Mouse (Mus musculus) gastrocnemius, postnatal 10 days (tissue): Measurements from ENCODE around the gene Zfp874a. TPM values are rescaled to one million over a fixed set of nuclear protein-coding genes. Genes with fewer than 3 reads are reported as not detected.
"Not testable (repeated sequence)": the region's sequence is repeated elsewhere in the genome, so short reads cannot be mapped to it uniquely, and the experiment has no call there.

ENCODE experiments used
- DNase-seq: peaks from one replicate; pipeline ENCODE4 v3.0.0; 2021; ENCODE audit warnings: mixed read lengths
- long read RNA-seq, 2 experiments: library from polyadenylated mRNA; stranded (forward); transcript quantifications; one replicate each; pipeline ENCODE4 v2.0.0; 2021
- total RNA-seq, 2 experiments: library from RNA; stranded (reverse); gene quantifications; 2 replicates each; pipeline ENCODE4 v1.2.3; 2021

Zfp874a gene
- total RNA-seq, result 1 to 10 TPM; 3.9 to 4.1 TPM
- long read RNA-seq, experiment 1, partial matches to known transcripts, result 0 of 4 reads
- long read RNA-seq, experiment 1, other reads (novel, unspliced or antisense), result 1 of 4 reads
- long read RNA-seq, experiment 2, partial matches to known transcripts, result 0 of 1 reads
- long read RNA-seq, experiment 2, other reads (novel, unspliced or antisense), result 1 of 1 reads

DNA sequence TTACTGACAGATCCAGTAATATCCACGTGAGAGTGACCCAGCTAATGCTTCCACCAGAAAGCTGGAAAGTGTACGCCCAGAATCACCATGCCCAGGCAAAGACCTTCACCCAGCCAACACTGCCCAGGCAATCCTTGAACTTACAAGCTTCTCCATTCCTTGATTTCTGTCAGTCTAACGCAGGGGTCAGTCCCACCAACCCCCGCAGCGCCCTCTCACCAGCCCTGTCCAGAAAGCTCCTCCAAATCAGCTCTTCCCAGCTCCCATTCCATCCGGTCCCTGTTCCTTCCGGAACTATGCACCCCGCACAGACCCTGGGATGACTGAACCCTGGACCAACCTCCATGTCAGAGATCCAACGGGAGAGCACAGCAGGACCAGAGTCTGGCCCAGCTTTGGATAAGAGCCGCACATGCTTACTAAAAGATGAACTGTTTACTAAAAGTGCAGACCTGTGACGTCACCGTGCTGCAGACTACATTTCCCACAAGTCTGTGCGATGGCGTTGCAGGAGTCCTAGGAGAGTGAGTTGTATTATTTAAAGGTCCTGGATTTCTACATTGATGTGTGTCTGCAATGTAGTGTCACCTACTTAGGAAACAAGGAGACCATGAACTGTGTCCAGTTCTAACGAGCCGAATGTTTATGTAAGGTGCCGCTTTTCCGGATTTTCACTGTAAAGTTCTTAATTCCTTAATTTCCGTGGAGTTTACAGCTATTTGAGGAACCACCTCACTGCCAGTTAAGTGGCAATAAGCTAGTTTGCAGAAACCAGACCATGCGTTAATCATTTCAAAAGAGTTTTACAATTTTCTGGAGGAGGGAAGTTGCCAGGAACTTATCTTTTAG is at the start of gene Zfp874a:
TSS of gene Zfp874a (minus strand) at position 453 of the 849 bp plus-strand sequence.
- DNase-seq, result peak; percentile 77

DNA sequence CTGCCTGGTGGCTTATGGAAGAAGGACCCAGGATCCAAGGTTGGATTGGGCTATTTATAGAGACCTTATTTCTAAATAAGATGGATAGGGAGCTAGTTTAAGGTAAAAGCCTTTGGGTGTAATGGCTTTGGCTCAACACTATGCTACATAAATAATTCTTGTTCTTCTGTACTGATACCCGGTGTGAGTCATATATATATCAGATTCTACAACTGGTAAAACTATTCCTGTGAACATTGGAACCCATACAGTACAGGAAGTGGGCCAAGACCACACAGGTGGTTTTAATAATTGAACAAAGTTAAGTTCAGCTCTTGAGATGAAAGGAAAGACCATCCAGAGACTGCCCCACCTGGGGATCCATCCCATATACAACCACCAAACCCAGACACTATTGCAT is 49.5 kb upstream of the Zfp874a start:
- no peak for DNase-seq

DNA sequence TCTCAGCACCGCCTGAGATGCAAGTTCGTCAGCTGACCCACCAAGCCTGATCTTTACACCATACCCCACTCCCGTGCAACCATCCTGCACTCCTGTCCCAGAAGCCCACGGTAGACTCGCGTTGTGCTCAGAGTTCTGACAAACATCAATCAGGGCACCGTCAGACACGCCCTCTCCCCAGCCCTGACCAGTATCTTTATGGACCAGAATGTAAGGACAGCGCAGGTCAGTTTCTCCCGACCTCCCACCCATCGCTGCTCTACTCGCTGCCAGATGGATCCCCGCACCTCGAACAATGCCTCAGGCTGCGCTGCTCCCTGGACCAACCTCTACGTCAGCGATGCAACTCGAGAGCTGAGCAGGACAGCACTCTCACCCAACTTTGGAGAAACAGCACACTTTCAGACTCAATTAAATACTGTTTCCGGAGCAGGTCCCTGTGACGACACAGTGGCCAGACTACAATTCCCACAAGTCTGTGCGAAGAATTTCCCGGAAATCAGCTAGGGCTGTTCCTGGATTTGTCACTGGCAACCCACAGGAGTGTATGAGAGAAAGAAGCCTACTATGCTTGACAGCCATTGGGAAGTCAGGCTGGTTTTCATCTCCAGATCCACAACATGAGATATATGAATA is 48.8 kb upstream of the Zfp874a start, which contains the start of gene Zfp58:
TSS of gene Zfp58 (minus strand) at position 472 of the 636 bp plus-strand sequence.
- peak; percentile 64 for DNase-seq

GRCm38 (mm10) chr13:67495631-67496030 is 44.2 kb upstream of the Zfp874a start:
- no peak for DNase-seq

DNA sequence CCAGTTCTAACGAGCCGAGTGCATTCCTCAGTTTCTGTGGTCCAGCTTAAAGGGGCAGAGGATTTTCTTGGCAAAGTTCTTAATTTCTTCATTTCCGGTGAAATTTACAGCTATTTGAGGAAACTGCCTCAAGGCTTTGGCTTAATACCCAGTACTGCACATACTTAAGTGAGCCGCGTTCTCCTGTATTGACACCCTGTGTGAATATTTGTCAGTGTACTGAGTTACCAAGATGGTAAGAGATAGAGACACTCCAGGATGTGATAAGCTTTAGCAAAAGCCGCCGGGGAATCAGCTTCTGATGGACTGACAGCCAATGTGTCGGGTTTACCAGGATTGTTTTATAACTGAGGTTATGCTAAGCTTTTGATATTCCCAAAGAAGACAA is 33.0 kb upstream of the Zfp874a start:
- DNase-seq, result no peak

GRCm38 (mm10) chr13:67483625-67484423 is 32.4 kb upstream of the Zfp874a start, which contains the start of gene Zfp874b:
Gene Zfp874b, minus strand, starts transcription at chr13:67484258.
- peak; percentile 69 for DNase-seq

- no peak for DNase-seq
Measured at GRCm38 (mm10) chr13:67481528-67481927, 30.1 kb upstream of the Zfp874a start.

- DNase-seq, result no peak
Measured at GRCm38 (mm10) chr13:67469274-67469673, 17.9 kb upstream of the Zfp874a start.

GRCm38 (mm10) chr13:67463506-67464185 is 12.2 kb upstream of the Zfp874a start:
- DNase-seq, result not testable (repeated sequence)

DNA sequence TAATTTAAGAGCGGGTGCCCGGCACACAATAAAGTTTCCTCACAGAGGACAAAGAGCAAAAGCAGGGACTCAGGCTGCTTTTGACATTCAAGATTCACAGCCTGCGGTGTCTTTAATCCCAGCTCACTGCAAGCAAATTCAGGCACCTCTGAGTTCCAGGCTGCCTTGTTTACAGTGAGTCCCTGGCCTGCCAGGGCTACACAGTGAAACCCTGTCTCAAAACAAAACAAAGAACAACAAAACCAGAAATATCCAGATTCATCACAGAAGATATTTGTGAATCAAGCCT is 541 bp upstream of the Zfp874a start:
- no peak for DNase-seq

DNA sequence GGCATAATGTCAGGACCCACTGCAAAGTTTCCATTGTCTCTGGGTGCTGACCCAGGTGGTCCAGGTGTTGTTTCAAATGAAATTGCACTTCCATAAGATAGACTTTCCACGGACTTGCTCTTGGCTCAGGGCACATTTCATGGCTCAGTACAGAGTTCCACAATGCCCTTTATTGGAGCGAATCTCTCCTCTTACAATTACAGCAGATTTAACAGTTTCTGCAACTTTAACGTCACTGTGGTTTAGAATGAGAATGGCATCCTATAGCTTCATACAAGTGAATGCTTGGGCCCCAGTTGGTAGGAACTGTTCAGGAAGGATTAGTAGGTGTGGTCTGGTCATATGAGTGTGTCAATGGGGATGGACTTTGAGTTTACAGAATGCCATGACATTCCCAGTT is 14.3 kb downstream of the Zfp874a start:
- DNase-seq, result not testable (repeated sequence)

DNA sequence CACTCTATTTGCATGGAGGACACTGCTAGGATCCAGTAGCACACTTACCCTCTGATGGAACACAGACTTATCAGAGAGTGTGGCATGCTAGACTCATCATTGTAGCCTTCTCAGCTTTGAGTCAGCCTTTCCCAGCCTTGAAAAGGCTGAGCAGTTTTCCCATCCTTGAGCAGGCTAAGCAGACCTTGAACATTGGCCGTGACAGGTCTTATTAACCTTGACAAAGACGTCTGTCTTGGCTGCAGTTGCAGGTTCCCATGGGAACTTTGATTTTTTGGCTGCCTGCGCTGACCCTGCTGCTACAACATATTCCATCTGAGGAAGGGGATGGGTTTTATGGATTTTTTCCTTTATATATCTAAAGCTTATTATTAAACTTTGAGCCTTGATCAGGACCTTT is 23.3 kb downstream of the Zfp874a start:
- DNase-seq, result no peak

DNA sequence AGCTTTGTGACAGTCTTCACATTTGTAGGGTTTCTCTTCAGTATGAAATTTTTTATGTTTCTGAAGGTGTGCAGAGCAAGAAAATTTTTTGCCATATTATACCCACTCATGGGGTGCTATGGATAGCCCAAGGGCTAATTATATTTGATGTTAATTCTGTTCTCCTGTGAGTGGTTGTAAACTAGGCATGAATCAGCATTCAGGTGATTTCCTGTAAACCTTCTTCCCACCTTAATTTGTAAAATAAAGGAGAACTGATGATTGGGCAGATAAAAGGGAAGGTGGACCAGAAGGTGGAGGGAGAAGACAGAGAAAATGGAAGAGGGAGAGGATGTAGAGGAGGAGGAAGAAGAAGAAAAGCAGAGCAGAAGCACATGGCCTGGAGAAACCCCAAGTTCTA is 25.7 kb downstream of the Zfp874a start:
- DNase-seq, result not testable (repeated sequence)

- DNase-seq, result not testable (repeated sequence)
Measured at GRCm38 (mm10) chr13:67422532-67422931, 28.9 kb downstream of the Zfp874a start.

DNA sequence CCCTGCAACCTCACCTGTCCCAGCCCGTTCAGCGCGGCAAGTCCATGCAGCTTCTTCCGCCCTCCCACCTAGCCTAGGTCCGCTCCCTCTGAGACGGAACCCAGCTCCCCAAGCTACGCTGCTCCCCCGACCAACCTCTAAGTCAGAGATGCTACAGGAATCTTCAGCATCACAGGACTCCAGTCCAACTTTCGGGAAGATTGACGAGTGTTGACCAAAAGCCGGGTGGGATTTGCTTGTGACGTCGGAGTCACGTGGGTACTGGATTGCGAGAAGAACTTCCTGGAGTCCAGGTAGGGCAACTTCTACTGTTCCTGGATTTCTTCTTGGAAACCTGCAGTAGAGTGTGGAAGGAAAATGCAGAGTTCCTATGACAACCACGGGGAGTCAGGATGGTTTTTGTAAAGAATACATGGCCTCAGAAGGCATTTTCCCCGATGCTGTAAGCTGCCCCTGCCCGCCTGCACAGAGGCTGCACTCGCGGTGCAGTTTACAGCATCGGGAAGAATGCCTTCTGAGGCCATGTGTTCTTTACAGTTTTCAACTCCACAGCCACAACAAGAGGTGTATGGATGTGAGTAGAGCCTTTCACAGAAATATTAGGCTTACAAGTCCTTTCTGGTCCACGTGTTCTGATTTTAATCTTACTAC is 30.1 kb downstream of the Zfp874a start, which contains the start of gene Zfp459:
TSS of gene Zfp459 (minus strand) at position 212 of the 651 bp plus-strand sequence.
- no peak for DNase-seq

DNA sequence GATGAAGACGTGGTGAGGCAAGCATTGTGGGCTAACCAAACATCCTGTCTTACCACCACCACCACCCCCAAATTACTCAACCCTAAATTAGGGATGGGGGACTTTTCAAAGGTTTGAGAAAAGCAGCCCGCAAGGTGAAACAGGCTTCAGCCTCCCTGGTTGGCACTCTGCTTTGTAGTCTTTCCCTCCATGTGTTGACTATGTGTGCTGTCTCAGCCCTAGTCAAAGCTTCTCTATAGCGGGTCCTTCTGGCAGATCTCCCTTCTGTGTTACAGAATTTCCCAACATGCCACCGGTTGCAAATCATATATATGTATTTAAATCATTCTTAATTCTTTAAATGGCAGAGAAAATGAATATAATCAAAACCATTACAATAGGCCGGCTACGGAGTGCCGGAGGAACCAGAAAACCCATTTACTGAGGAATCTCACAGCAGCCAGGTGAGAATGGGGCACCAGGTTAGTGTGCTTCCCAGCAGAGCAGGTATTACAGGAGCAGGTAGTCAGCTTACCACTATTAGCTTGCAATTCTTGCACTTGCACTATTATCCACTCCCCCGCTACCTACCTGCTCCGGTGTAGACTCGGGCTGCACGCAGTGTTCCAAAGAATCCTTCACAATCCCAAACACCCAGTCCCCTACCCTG is 30.7 kb downstream of the Zfp874a start:
- DNase-seq, result no peak

DNA sequence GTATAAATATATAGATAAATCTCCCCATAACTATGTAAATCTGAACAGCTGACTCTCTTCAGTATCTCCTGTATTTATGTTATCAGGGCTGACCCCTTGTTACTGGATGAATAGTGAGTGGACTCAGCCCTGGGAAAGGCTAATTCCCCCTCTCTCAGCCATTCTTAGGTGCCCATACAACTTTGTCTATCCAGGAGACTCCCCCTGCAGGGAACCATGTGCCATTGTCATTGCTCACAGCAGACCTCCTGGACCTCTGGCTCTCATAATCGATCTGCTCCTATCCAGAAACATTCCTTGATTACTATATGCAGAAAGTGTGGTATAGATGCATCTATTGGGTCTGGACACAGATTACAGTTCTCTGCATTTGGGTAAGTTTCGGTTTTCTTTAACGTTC is 34.6 kb downstream of the Zfp874a start:
- no peak for DNase-seq

GRCm38 (mm10) chr13:67415759-67416158 is 35.7 kb downstream of the Zfp874a start:
- DNase-seq, result no peak

GRCm38 (mm10) chr13:67413634-67414033 is 37.8 kb downstream of the Zfp874a start:
- not testable (repeated sequence) for DNase-seq

- peak; percentile 72 for DNase-seq
Measured at GRCm38 (mm10) chr13:67399183-67399903, 52.1 kb downstream of the Zfp874a start, which contains the start of gene Zfp429. Gene Zfp429, minus strand, starts transcription at chr13:67399819.
